Mouse (Mus musculus): ENCODE data around the gene Umps.

The Umps gene

GRCm38 (mm10) chr16:33930785-33931184 is 36.1 kb downstream of the Umps start:
- no peak for DNase-seq (ENCODE audit: low read depth, low spot score)

GRCm38 (mm10) chr16:33928788-33929462 is 37.9 kb downstream of the Umps start:
- DNase-seq (ENCODE audit: low read depth, low spot score) = no peak

- DNase-seq (ENCODE audit: low read depth, low spot score) = no peak
These were observed 39.5 kb downstream of the Umps start for GRCm38 (mm10) chr16:33927263-33927824.

- DNase-seq (ENCODE audit: low read depth, low spot score) = no peak
These were observed 43.1 kb downstream of the Umps start for GRCm38 (mm10) chr16:33923758-33924157.

GRCm38 (mm10) chr16:33923001-33923316 is 43.9 kb downstream of the Umps start:
- no peak for DNase-seq (ENCODE audit: low read depth, low spot score)

GRCm38 (mm10) chr16:33922111-33923000 is 44.5 kb downstream of the Umps start:
- DNase-seq (ENCODE audit: low read depth, low spot score) = no peak

GRCm38 (mm10) chr16:33921514-33921913 is 45.3 kb downstream of the Umps start:
- DNase-seq (ENCODE audit: low read depth, low spot score) = no peak

- DNase-seq (ENCODE audit: low read depth, low spot score) = no peak
These were observed 48.9 kb downstream of the Umps start for GRCm38 (mm10) chr16:33917926-33918325.

GRCm38 (mm10) chr16:33917390-33917789 is 49.4 kb downstream of the Umps start:
- no peak for DNase-seq (ENCODE audit: low read depth, low spot score)

GRCm38 (mm10) chr16:33916473-33917251 is 50.2 kb downstream of the Umps start:
- no peak for DNase-seq (ENCODE audit: low read depth, low spot score)

- no peak for DNase-seq (ENCODE audit: low read depth, low spot score)
These were observed 51.8 kb downstream of the Umps start for GRCm38 (mm10) chr16:33914997-33915396.

- DNase-seq (ENCODE audit: low read depth, low spot score) = no peak
These were observed 58.6 kb downstream of the Umps start for GRCm38 (mm10) chr16:33908239-33908638.
